Mouse (Mus musculus) olfactory bulb, adult 2 months (tissue): ENCODE data around the gene Eif2s2.

Experiments used
- CTCF ChIP-seq: fragments of 200-500 bp; IDR thresholded peaks from 2 replicates; pipeline ENCODE4 v1.5.1; 2012; ENCODE audit warnings: low read depth, mild to moderate bottlenecking, low read length, moderate library complexity; ENCODE audit not compliant: insufficient read depth
- POLR2A ChIP-seq: fragments of 200-500 bp; IDR thresholded peaks from 2 replicates; pipeline ENCODE4 v1.6.1; 2012; ENCODE audit warnings: mild to moderate bottlenecking, low read depth, low read length, moderate library complexity; ENCODE audit not compliant: insufficient read depth

- TF ChIP-seq CTCF (no peak), POLR2A (no peak)
Observed at GRCm38 (mm10) chr2:154905796-154906195, 13.1 kb upstream of the Eif2s2 start.
